Mouse (Mus musculus): ENCODE results near the gene Tnfrsf25. TPM values are rescaled to one million over a fixed set of nuclear protein-coding genes. Genes with fewer than 3 reads are reported as not detected.

Gene Tnfrsf25
- total RNA-seq, 2 experiments from 2014 or later: 1.9 to 2.0 TPM

DNA sequence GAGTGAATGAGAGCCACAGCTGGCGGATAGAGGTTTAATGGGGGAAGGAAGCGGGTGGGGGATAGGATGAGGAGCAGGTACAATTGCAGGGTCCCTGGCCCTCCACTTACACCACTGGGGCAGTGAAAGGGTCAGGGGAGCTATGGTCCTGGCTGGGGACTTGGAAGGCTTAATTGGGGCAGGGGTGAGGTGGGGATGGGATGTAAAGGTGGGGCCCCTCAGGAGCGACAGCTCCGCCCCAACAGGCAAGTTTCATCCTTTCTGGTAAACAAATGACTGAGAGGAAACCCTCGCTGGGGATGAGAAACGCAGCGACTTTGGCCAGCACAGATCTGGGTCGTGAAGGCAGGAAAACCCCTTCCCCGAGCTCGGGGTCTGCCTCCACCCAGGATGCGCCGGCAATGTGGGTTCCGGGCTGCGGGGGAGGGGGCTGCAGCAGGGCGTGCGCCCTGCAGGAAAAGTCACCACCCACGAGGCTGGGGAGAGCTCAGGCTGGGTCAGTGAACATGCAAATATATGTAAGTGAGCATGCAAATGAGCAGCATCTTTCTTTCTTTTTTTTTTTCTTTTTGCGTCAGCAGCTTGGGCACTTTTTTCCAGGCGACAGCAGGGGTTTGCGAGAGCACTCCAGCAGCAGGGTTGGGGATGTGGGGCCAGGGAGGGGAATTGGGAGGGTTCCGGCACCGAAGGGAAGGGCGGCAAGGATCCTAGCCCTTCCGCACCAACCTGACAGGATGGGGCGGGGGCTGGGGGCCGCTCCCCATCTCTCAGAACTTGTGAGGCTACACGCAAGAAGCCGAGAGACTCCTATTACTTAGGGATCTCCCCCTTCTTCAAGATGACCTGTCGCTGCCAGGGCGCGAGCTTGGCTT lies 4.8 kb downstream of the Tnfrsf25 start:
- no peak for DNase-seq (ENCODE audit: low spot score in 2 of 2)

DNA sequence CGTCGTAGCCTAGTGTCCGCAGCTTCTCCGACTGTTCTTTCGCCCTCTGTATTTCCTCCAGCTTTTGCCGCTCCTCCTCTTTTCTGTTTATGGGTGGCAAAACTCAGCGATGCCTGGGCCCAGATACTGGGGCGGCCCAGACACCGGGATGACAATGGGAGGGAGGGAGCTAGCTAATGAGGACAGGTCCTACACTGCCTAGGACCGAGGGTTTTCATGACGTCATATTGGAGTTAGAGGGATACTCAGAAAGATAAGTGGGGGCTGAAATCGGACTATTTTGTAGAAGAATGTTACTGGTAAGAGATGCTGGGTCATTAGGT lies 5.4 kb downstream of the Tnfrsf25 start:
- DNase-seq (ENCODE audit: low spot score in 2 of 2): no peak

GRCm38 (mm10) chr4:152124361-152124961 lies 8.7 kb downstream of the Tnfrsf25 start:
- DNase-seq (ENCODE audit: low spot score in 2 of 2): no peak

DNA sequence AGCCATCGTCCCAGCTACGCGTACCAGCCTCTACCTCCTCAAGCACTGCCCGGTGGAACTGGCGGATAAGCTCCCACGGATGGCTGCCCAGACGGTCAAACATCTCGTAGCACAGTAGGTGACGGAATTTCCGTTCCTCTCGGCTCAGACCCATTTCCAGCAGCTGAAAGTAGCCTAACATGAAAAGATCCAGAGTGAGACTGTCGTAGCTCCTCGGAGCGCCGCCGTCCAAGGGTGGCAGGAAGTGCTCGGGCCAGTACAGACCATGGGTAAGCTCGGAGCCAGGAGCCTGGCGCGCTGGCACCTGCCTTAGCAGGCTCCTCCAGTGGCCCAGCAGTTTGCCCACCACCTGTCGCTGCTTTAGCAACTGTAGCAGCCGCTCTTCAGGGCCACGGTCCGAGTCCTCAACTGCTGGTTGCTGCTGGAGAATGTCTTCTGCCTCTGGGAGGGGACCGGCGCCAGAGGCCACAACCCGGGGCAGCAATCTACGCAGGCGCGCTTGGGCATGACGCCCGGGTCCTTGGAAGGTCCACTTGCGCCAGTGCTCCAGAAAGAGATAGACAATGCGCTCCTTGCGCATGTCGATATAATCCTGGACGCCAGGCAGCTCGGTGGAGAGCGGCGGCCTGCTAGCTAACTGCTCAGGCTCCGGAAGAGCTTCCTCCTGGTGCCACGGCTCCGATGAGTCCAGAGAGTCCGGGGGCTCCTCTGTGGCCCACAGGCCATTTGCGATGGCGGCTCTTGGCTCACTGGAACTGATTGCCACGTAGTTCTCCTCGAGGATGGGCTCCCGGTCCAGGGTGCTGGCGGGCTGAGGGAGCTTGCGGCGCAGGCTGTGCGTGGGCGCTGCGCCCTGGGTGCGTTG lies 9.7 kb downstream of the Tnfrsf25 start:
- peak in 1 of 2 experiments; percentile 57 for DNase-seq (ENCODE audit: low spot score in 2 of 2)

DNA sequence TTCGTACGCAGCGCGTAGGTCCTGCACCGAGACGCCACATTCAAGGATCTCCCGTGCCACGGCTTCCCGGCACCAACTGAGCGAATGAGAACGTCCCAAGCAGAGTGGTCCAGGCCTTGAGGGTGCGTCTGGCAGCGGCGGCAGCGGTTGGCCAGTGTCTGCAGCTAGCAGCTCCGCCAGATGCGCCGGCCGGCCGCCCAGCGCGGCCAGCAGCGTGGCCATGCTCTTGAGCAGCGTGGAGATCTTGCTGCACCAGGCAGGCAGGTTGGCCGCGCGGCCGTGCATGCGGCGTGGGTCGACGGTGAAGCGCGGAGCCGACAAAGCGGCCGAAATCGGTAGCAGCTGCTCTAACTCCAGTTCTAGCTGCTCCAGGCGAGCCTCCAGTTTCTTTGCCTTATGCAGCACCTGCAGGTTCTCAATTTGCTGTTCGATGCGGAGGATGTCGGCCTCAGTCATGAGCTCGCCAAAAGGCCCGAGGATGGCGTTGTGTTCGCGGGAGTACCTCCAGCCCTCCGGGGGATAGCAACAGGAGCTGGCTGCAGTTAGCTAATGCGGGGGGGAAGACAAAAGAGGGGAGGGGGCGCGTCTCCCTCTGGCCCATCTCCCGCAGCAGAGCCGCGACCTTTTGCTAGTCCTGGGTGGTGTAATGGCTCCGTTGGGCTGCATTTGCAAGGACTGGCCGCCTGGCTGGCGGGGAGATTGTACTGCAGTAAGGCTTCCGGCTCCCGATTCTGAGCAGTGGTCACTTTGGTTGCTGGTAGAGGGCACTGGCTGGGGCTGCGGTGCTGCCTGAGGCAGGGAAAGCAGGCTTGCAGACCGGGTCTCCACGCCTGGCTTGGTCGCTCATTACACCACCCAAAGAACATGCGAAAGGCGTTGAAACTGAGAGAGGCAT lies 10.5 kb downstream of the Tnfrsf25 start:
- no peak for DNase-seq (ENCODE audit: low spot score in 2 of 2)

GRCm38 (mm10) chr4:152127884-152128283 lies 12.2 kb downstream of the Tnfrsf25 start:
- no peak for DNase-seq (ENCODE audit: low spot score in 2 of 2)

DNA sequence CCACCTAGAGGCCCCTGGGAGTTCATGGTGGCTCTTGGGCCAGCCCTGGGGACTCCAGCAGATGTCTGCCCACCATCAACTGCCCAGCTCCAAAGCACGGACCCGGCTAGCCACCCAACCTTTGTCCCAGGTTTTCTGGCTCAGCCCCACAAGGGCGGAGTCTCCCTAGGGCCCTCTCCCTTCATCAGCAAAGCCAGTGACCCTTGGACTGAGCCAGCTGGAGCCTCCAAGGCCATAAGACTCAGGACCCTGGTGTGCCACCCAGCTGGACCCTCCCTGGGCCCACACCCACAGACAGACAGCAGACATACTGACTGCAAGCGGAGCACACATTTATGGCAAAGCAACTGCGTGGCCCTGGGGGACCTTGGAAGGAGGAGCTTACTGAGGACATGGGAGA lies 13.1 kb downstream of the Tnfrsf25 start:
- no peak for DNase-seq (ENCODE audit: low spot score in 2 of 2)

- DNase-seq (ENCODE audit: low spot score in 2 of 2): no peak
Measured at GRCm38 (mm10) chr4:152129395-152129930, 13.7 kb downstream of the Tnfrsf25 start.

DNA sequence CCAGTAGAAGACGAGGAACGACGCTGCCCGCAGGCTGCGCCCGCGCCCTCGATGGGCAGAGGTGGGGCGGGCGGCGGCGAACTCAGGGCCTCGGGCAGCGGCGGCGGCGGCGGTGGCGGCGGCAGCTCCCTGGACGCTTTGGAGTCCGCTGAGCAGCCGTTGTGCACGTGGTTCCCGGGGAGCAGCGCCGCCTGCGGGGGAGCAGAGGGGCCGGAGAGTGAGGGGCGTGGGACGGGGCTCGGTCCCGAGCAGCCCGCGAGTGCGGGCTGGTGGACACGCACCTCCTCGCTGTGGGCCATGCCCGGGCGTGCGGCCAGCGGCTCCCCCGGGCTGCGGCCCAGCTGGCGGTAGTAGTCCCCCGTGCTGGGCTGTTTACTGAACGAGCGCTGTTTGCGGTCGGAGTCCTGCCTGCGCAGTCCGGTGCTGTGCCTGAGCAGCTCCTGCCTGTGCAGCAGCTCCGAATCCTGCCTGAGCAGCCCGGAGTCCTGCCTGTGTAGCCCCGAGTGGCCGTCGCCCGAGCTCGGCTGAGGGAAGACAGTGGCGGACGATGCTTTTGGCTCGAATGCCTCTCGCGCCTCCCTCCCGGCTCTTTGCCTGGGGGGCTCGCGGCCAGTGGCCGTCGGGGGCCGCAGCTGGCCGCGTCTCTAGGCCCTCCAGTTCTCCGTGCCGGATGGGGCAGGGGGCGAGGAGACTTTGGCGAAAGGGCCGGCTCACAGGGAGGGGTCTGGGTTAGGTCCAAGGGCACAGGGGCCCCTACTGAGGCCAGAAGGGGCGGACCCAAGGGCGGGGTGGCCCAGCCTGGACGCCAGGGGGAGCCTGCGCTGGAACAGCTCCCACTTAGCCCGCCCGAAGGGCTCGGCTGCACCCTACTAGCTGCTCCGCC lies 15.3 kb downstream of the Tnfrsf25 start:
- DNase-seq (ENCODE audit: low spot score in 2 of 2): peak in 1 of 2 experiments; percentile 72

- DNase-seq (ENCODE audit: low spot score in 2 of 2): no peak
Measured at GRCm38 (mm10) chr4:152131809-152132771, 16.4 kb downstream of the Tnfrsf25 start.

GRCm38 (mm10) chr4:152132772-152133169 lies 17.0 kb downstream of the Tnfrsf25 start:
- DNase-seq (ENCODE audit: low spot score in 2 of 2): no peak

- DNase-seq (ENCODE audit: low spot score in 2 of 2): no peak
Measured at GRCm38 (mm10) chr4:152133213-152133612, 17.5 kb downstream of the Tnfrsf25 start.

DNA sequence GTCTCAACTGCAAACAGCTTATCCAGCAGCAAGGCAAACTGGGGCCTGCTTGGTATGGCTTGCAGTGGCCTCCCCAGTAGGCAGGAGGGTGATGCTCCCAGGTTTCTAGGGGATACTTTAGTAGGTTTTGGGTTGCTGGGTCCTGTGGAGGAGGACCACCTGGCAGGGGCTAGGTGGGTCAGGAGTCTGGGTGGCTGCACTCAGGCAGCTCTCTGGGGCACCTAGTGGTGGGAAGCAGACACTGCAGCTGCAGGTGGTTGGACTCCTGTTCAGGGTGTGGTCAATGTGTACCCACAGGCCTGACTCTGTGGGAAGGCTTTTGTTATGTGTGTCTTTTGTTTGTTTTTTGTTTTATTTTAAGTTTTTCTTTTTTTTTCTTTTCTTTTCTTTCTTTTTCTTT lies 18.8 kb downstream of the Tnfrsf25 start:
- no peak for DNase-seq (ENCODE audit: low spot score in 2 of 2)

- DNase-seq (ENCODE audit: low spot score in 2 of 2): no peak
Measured at GRCm38 (mm10) chr4:152135363-152135762, 19.6 kb downstream of the Tnfrsf25 start.

DNA sequence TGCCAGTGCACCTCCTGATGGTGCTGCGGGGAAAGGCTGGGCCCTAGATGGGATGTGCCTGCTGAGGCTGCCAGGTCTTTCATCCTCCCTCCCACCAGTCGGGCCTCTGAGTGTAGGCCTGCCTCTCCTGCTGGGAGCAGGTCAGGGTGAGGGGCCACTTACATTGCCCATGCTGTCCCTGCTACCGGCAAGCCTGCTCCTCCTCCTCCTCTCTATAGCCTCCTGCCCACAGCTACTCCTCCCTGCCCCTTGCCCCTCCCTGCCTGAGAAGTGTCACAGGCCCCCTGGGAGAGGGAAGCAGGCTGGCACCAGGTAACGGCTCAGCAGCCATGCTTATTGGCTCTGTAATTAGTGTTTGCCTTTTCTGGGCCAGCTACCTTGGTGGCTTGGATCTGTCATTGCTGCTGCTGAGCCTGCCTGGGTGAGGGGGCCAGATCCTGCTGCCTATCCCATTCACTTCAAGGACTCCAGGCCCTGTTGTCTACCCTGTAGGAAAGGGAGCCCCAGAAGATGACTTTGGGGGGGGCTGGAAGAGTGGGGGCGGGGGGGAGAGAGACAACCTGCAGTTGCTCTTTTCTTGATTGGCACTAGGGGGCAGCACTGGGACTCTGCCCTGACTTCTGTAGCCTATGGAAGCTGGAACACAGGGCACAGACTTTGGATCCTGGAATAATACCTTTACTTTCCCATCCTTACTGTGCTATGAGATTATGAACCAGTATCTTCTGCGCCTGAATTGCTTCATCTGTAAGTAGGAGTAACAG lies 20.6 kb downstream of the Tnfrsf25 start:
- DNase-seq (ENCODE audit: low spot score in 2 of 2): no peak

- no peak for DNase-seq (ENCODE audit: low spot score in 2 of 2)
Measured at GRCm38 (mm10) chr4:152136876-152137250, 21.1 kb downstream of the Tnfrsf25 start.

DNA sequence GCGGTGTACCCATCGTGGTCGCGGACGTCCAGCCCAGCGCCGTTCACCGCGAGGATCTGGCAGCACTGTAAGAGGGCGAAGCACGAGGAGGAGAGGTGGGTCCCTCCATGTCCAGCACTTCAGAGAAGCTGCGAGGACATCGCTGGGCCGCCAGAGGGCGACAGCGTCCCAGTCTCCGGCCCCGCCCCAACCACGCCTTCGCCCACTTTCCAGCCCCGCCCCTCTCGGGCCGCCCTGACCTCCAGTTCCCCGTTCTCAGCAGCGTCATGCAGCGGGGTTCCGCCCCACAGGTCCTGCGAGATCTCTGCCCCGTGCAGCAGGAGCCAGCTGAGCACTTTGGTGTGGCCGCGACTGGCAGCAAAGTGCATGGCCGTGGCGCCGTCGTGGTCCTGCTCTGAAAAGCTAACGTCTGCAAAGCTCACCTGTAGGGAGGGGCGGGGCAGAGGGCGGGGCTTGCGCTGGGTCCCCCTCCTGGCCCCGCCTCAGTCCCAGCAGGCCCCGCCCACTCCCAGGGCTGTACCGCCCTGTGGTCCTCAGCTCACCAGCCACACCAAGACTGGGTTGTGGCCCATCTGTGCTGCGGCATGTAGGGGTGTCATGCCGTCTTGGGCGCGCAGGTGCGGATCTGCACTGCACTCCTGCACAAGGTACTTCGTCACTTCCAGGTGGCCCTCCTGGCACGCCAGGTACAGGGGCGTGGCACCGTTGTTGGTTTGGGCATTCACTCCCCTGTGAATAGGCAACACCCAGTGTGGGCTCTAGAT lies 22.9 kb downstream of the Tnfrsf25 start:
- DNase-seq (ENCODE audit: low spot score in 2 of 2): peak; percentile 77 to 89

Data from gastrocnemius, postnatal 4 days (tissue).